Mouse (Mus musculus) liver, adult 2 months (tissue): ENCODE data around the gene Fam20b.

ENCODE experiments used
- CTCF ChIP-seq: fragments of 200-500 bp; IDR thresholded peaks from 2 replicates; pipeline ENCODE4 v1.5.1; 2011; ENCODE audit warnings: low read depth, low read length, control low read depth
- POLR2A ChIP-seq: fragments of 200-500 bp; IDR thresholded peaks from 2 replicates; pipeline ENCODE4 v1.6.1; 2011; ENCODE audit warnings: low read length, control low read depth; ENCODE audit not compliant: insufficient read depth; ENCODE audit errors: extremely low read depth

DNA sequence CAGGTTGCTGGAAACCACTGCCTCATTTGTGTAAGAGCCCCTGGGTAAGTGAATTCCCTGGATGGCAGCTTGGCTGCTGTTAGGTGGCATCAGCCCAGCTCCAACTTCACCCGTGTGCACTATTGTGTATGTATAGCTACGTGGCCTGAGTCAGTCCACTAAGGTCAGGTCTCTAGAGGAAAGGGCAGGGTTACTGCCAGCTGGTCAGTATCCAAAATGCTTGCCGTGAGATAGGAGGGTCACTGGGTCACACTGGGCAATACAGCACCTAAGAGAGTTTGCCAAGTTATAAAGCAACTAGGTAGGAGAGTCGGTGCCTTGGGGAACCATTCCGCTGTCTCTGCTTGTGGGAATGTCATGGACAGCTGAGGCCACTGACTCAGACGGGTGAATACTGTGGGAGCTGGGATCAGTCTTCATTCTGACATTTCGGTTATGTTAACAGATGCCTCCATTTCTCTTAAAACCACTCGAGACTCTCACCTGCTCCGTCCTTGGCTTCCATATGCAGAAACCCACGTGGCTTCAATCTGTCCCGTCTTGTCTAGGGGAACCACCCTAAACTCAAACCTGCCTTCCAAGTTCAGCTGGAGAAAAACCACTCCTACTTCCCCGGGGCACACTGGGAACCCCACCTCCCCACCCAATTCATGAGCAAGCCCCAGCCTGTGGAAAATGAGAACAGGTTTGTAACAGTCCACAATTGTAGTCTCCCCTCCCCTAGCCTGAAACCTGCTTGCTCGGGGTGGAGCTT, 58.8 kb downstream of the Fam20b start:
- TF ChIP-seq CTCF, result no peak
- no peak for TF ChIP-seq POLR2A
